Mouse (Mus musculus): ENCODE results near the gene Kcnj6.

DNA sequence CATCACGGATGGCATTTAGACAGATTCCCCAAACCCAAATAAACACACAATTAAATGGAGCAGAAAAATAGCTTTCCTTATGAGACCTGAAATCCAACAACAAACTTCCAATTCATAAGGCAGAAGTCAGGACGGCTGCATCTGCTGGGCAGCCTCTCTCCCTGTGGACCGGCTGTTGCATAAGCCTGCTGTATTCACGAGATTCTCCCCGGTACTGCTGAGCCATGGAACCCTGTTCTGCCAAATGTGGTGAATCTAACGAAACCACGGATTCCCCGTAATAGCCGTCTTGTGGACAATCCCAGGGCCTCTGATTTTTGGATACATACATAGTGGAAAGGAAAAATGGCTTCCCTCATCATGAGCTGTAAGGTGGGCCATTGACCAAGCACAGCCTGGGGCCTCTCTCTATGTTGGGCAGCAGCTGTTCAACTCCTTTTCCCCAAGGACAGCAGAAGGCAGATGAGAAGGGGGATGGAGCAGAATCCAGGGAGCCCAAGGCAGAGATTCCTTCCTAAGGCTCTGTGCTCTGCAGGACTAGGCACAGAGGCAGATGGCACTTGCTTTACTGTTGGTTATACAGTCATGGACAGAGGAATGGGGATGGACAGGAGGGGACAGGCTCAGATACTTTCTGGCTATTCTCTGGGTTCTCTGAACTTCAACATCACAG lies 40.2 kb downstream of the Kcnj6 start:
- no peak for TF ChIP-seq POLR2A (IDR thresholded peaks at IDR 0.05; ENCODE audit: control insufficient read depth, low read depth, low read length)
- no peak for TF ChIP-seq CTCF (IDR thresholded peaks at IDR 0.05; ENCODE audit: control insufficient read depth, insufficient read depth, insufficient replicate concordance, low read depth, low read length)
